Comparison of ENCODE assay signal across 35 mouse cellular contexts in the genomic region with DNA sequence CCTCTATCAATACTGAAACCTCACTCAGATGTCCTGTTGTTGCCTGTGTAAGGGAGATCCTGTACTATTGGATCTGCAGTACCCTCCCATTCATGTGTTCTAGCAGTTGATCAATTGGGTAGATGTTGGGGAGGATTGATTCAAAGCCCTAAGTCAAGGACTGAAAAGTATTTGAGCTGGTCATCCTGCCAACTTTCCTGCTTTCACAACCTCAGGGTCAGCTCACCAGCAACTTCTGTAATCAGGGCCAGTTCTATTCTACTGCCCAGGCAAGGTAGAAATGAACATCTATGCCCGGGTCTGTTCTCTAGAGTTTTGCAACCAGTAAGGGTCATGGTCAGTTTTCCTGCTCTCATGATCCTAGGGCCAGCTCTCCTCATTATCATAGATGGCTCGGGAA.
"Had no signal": no experiment of that assay in that cellular context is flagged by ENCODE, and none has a peak within 500 bp of the region (broad histone marks: within the 10 kb centered on the region; RNA-seq: fewer than 3 reads in every experiment).

No protein-coding gene starts in this region.

- H3K4me3 ChIP-seq: heart, adult 2 months; heart, embryonic 10.5 days; heart, embryonic 12.5 days; heart, embryonic 13.5 days; heart, embryonic 15.5 days; hindbrain, embryonic 10.5 days; hindbrain, embryonic 12.5 days; hindbrain, embryonic 13.5 days; hindbrain, embryonic 15.5 days; intestine, embryonic 15.5 days; kidney, embryonic 15.5 days; layer of hippocampus, adult 2 months had no signal

- H3K9ac ChIP-seq: heart, embryonic 12.5 days; heart, embryonic 13.5 days; heart, embryonic 15.5 days; hindbrain, embryonic 12.5 days; hindbrain, embryonic 13.5 days; hindbrain, embryonic 14.5 days; hindbrain, embryonic 15.5 days; intestine, embryonic 15.5 days; kidney, embryonic 15.5 days had no signal

- H3K4me1 ChIP-seq: heart, embryonic 10.5 days; heart, embryonic 12.5 days; heart, embryonic 13.5 days; heart, embryonic 15.5 days; hindbrain, embryonic 10.5 days; hindbrain, embryonic 12.5 days; hindbrain, embryonic 13.5 days; hindbrain, embryonic 15.5 days; intestine, embryonic 15.5 days; kidney, embryonic 15.5 days had no signal

- H3K27ac ChIP-seq: heart, adult 2 months; heart, embryonic 10.5 days; heart, embryonic 13.5 days; heart, embryonic 15.5 days; hindbrain, embryonic 10.5 days; hindbrain, embryonic 12.5 days; hindbrain, embryonic 13.5 days; hindbrain, embryonic 14.5 days; hindbrain, embryonic 15.5 days; hindbrain, postnatal 0 days; intestine, embryonic 15.5 days; kidney, embryonic 15.5 days; kidney, postnatal 0 days; layer of hippocampus, adult 2 months had no signal

- ATAC-seq: hindbrain, embryonic 16.5 days; hindbrain, postnatal 0 days; inflammation-experienced regulatory T-cells, adult 6 months; intestine, embryonic 15.5 days; intestine, embryonic 16.5 days; intestine, postnatal 0 days had no signal

- H3K36me3 ChIP-seq: heart, embryonic 10.5 days; heart, embryonic 12.5 days; heart, embryonic 13.5 days; heart, embryonic 15.5 days; hindbrain, embryonic 10.5 days; hindbrain, embryonic 12.5 days; hindbrain, embryonic 13.5 days; hindbrain, embryonic 15.5 days; intestine, embryonic 15.5 days; kidney, embryonic 15.5 days had no signal

- H3K27me3 ChIP-seq: heart, embryonic 12.5 days; heart, embryonic 13.5 days; heart, embryonic 15.5 days; hindbrain, embryonic 12.5 days; hindbrain, embryonic 13.5 days; hindbrain, embryonic 15.5 days; intestine, embryonic 15.5 days; kidney, embryonic 15.5 days had no signal

- H3K9me3 ChIP-seq: heart, embryonic 10.5 days; heart, embryonic 15.5 days; hindbrain, embryonic 10.5 days; hindbrain, embryonic 12.5 days; hindbrain, embryonic 13.5 days; hindbrain, embryonic 15.5 days; intestine, embryonic 15.5 days; kidney, embryonic 15.5 days had no signal

- H3K4me2 ChIP-seq: heart, embryonic 11.5 days; heart, embryonic 12.5 days; heart, embryonic 13.5 days; heart, embryonic 15.5 days; hindbrain, embryonic 12.5 days; hindbrain, embryonic 13.5 days; hindbrain, embryonic 14.5 days; hindbrain, embryonic 15.5 days; intestine, embryonic 15.5 days; kidney, embryonic 15.5 days had no signal

- DNase-seq: heart, adult 2 months; heart, postnatal 10 days; heart, postnatal 14 days; heart, postnatal 36 days; kidney, adult 11 months; kidney, adult 18-20 months; kidney, adult 2 months; kidney, adult 8-10 months; kidney, adult 9 months; kidney, postnatal 10 days; kidney, postnatal 14 days; kidney, postnatal 25 days; kidney, postnatal 36 days; kidney, postnatal 4 days; layer of hippocampus, adult 9-11 months; layer of hippocampus, postnatal 36 days had no signal
